Mouse (Mus musculus): Measurements from ENCODE around the gene Tgfbr3l. TPM values are rescaled to one million over a fixed set of nuclear protein-coding genes. Genes with fewer than 3 reads are reported as not detected.
"Not testable (repeated sequence)": the region's sequence is repeated elsewhere in the genome, so short reads cannot be mapped to it uniquely, and the experiment has no call there.

Gene Tgfbr3l
- polyA plus RNA-seq, 1 experiment from 2014 or later: 2.9 TPM

DNA sequence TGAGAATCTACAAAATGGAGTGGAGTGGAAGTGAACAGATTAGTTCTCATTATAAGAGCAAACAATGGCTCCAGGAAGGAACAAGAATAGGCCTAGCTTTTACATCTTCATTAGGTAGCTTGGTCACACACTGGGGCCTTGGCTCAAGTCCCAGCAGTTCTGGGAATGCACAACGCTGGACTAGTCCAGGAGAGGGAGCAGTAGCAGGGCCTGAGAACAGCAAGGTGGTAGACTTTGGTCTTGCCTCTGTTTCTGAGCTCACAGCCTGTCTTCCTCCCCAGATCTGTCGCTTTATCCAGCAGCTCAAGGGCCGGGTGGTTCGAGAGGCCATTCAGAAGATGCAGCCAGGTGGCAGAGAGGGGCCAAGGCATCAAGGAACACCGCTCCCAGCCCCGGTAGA lies 6.0 kb downstream of the Tgfbr3l start:
- TF ChIP-seq CTCF (IDR thresholded peaks at IDR 0.05; ENCODE audit: low read depth): peak; percentile 66
- H3K36me3 ChIP-seq (ENCODE audit: insufficient read depth, low read length): peaks cover 7% of the 10 kb centered on the region; the same call in 1 of the 2 replicates
- peak; percentile 76 for DNase-seq (ENCODE audit: low spot score)
- no peak for ATAC-seq (replicated peaks; ENCODE audit: low FRiP score, low read depth)
- H3K9me3 ChIP-seq (replicated peaks; ENCODE audit: low read length): no peaks in the 10 kb centered on the region
- peak overlapping the region; percentile 23; the same call in 1 of the 2 replicates for H3K9ac ChIP-seq (ENCODE audit: low read depth, low read length)
- peak overlapping the region; percentile 88; the same call in 1 of the 2 replicates for H3K27ac ChIP-seq
- H3K4me2 ChIP-seq (ENCODE audit: low read length): peak overlapping the region; percentile 58
- no peaks in the 10 kb centered on the region for H3K27me3 ChIP-seq (ENCODE audit: insufficient read depth, low read length)
- peak overlapping the region; percentile 88; the same call in 1 of the 2 replicates for H3K4me3 ChIP-seq (replicated peaks; ENCODE audit: low read depth, low read length)
- 55% methylated on average over 6 of the region's 6 CpGs for WGBS
- H3K4me1 ChIP-seq (replicated peaks; ENCODE audit: insufficient read depth, low read length): peaks cover 7% of the 10 kb centered on the region

- H3K9me3 ChIP-seq (replicated peaks; ENCODE audit: low read length); H3K4me3 ChIP-seq (replicated peaks; ENCODE audit: low read depth, low read length); H3K27me3 ChIP-seq (ENCODE audit: insufficient read depth, low read length); ATAC-seq (replicated peaks; ENCODE audit: low FRiP score, low read depth); H3K4me2 ChIP-seq (ENCODE audit: low read length); DNase-seq (ENCODE audit: low spot score); H3K9ac ChIP-seq (ENCODE audit: low read depth, low read length); H3K27ac ChIP-seq: not testable (repeated sequence)
- Histone ChIP-seq H3K4me1 (replicated peaks; ENCODE audit: insufficient read depth, low read length) (peaks cover 11% of the 10 kb centered on the region; the same call in 1 of the 2 replicates), H3K36me3 (ENCODE audit: insufficient read depth, low read length) (peaks cover 13% of the 10 kb centered on the region; the same call in 1 of the 2 replicates)
- 82% methylated on average over 7 of the region's 7 CpGs for WGBS
Observed at GRCm38 (mm10) chr8:4255471-4255870, 7.5 kb downstream of the Tgfbr3l start.

DNA sequence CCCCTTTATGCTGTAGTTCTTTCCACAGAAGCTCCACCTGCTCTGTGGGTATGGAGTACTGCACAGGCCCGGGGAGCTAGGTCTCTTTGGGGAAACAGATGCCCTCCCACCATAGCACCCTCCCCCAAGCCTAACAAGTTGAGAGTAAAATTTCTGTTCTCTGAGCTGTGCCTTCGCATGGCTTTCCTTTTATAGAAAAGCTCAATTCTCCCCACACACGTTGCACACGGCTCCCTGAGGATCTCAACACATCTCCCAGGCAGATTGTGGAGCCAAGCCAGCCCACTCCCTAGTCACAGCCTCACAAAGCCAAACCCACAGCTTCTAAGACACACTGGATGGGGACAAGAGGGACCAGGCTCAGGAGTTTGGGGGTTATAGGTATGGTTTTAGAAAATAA lies 8.9 kb downstream of the Tgfbr3l start:
- TF ChIP-seq CTCF (IDR thresholded peaks at IDR 0.05; ENCODE audit: low read depth): no peak
- H3K4me1 ChIP-seq (replicated peaks; ENCODE audit: insufficient read depth, low read length): peaks cover 11% of the 10 kb centered on the region; the same call in 1 of the 2 replicates
- no peaks in the 10 kb centered on the region for H3K27me3 ChIP-seq (ENCODE audit: insufficient read depth, low read length)
- no peak for DNase-seq (ENCODE audit: low spot score)
- H3K9me3 ChIP-seq (replicated peaks; ENCODE audit: low read length): no peaks in the 10 kb centered on the region
- peaks cover 23% of the 10 kb centered on the region for H3K36me3 ChIP-seq (ENCODE audit: insufficient read depth, low read length)
- no peak overlapping the region for H3K9ac ChIP-seq (ENCODE audit: low read depth, low read length)
- no peak for ATAC-seq (replicated peaks; ENCODE audit: low FRiP score, low read depth)
- no peak overlapping the region for H3K4me3 ChIP-seq (replicated peaks; ENCODE audit: low read depth, low read length)
- no peak overlapping the region for H3K4me2 ChIP-seq (ENCODE audit: low read length)
- 51% methylated on average over 4 of the region's 4 CpGs for WGBS
- no peak overlapping the region for H3K27ac ChIP-seq

- 80% methylated on average over 4 of the region's 4 CpGs for WGBS
- H3K4me3 ChIP-seq (replicated peaks; ENCODE audit: low read depth, low read length): no peak overlapping the region
- no peak for TF ChIP-seq CTCF (IDR thresholded peaks at IDR 0.05; ENCODE audit: low read depth)
- no peaks in the 10 kb centered on the region for H3K9me3 ChIP-seq (replicated peaks; ENCODE audit: low read length)
- no peak overlapping the region for H3K9ac ChIP-seq (ENCODE audit: low read depth, low read length)
- H3K4me2 ChIP-seq (ENCODE audit: low read length): no peak overlapping the region
- H3K36me3 ChIP-seq (ENCODE audit: insufficient read depth, low read length): peaks cover 27% of the 10 kb centered on the region
- no peak overlapping the region for H3K27ac ChIP-seq
- no peaks in the 10 kb centered on the region for H3K27me3 ChIP-seq (ENCODE audit: insufficient read depth, low read length)
- H3K4me1 ChIP-seq (replicated peaks; ENCODE audit: insufficient read depth, low read length): peaks cover 10% of the 10 kb centered on the region; the same call in 1 of the 2 replicates
- ATAC-seq (replicated peaks; ENCODE audit: low FRiP score, low read depth): no peak
- no peak for DNase-seq (ENCODE audit: low spot score)
Observed at GRCm38 (mm10) chr8:4257350-4257749, 9.3 kb downstream of the Tgfbr3l start.

DNA sequence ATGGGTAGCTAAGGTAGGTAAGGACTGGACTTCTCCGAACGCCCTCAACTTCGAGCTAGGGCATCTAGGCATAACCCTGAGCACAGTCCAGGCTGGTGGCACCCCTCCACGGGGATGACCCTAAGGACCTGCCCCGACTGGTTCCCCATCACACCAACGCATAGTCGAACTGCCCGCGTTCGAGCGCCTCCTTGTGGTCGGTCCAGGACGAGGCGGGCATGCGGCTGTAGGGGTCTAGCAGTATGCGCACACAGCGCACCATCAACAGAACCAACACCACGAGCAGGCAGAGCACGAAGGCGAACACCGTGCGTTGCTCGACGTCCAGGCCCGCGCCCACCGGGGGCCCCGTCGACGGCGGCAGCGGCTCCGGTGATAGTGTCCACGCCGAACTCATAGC lies 10.2 kb downstream of the Tgfbr3l start:
- WGBS: 3% methylated on average over 35 of the region's 35 CpGs

GRCm38 (mm10) chr8:4258678-4259077 lies 10.7 kb downstream of the Tgfbr3l start:
- no peak for DNase-seq (ENCODE audit: low spot score)
- peak overlapping the region; percentile 75 for H3K4me2 ChIP-seq (ENCODE audit: low read length)
- no peaks in the 10 kb centered on the region for H3K9me3 ChIP-seq (replicated peaks; ENCODE audit: low read length)
- H3K27ac ChIP-seq: peak overlapping the region; percentile 47; the same call in 1 of the 2 replicates
- H3K36me3 ChIP-seq (ENCODE audit: insufficient read depth, low read length): peaks cover 34% of the 10 kb centered on the region
- WGBS: 1% methylated on average over 32 of the region's 32 CpGs
- TF ChIP-seq CTCF (IDR thresholded peaks at IDR 0.05; ENCODE audit: low read depth): no peak
- H3K4me1 ChIP-seq (replicated peaks; ENCODE audit: insufficient read depth, low read length): peaks cover 7% of the 10 kb centered on the region; the same call in 1 of the 2 replicates
- H3K9ac ChIP-seq (ENCODE audit: low read depth, low read length): peak overlapping the region; percentile 74
- H3K27me3 ChIP-seq (ENCODE audit: insufficient read depth, low read length): no peaks in the 10 kb centered on the region
- ATAC-seq (replicated peaks; ENCODE audit: low FRiP score, low read depth): peak; percentile 71
- peak overlapping the region; percentile 72 for H3K4me3 ChIP-seq (replicated peaks; ENCODE audit: low read depth, low read length)

More for the DNA sequence above, 10.2 kb downstream of the Tgfbr3l start:
- Histone ChIP-seq H3K4me2 (ENCODE audit: low read length) (peak overlapping the region; percentile 75), H3K4me3 (replicated peaks; ENCODE audit: low read depth, low read length) (peak overlapping the region; percentile 72), H3K27ac (peak overlapping the region; percentile 47; the same call in 1 of the 2 replicates), H3K27me3 (ENCODE audit: insufficient read depth, low read length) (no peaks in the 10 kb centered on the region), H3K36me3 (ENCODE audit: insufficient read depth, low read length) (peaks cover 30% of the 10 kb centered on the region), H3K9me3 (replicated peaks; ENCODE audit: low read length) (no peaks in the 10 kb centered on the region), H3K9ac (ENCODE audit: low read depth, low read length) (peak overlapping the region; percentile 74), H3K4me1 (replicated peaks; ENCODE audit: insufficient read depth, low read length) (peaks cover 7% of the 10 kb centered on the region; the same call in 1 of the 2 replicates)
- DNase-seq (ENCODE audit: low spot score) (peak; percentile 81), ATAC-seq (replicated peaks; ENCODE audit: low FRiP score, low read depth) (peak; percentile 52)
- peak; percentile 89 for TF ChIP-seq CTCF (IDR thresholded peaks at IDR 0.05; ENCODE audit: low read depth)
